Mouse (Mus musculus): ENCODE data around the gene Clpsl2. TPM values are rescaled to one million over a fixed set of nuclear protein-coding genes. Genes with fewer than 3 reads are reported as not detected.
A peak's percentile ranks its signal among the peaks of the same experiment; 100 is the strongest.
"Not testable (repeated sequence)": the region's sequence is repeated elsewhere in the genome, so short reads cannot be mapped to it uniquely, and the experiment has no call there.

Gene Clpsl2
- polyA plus RNA-seq, 1 experiment from 2014 or later = not detected

DNA sequence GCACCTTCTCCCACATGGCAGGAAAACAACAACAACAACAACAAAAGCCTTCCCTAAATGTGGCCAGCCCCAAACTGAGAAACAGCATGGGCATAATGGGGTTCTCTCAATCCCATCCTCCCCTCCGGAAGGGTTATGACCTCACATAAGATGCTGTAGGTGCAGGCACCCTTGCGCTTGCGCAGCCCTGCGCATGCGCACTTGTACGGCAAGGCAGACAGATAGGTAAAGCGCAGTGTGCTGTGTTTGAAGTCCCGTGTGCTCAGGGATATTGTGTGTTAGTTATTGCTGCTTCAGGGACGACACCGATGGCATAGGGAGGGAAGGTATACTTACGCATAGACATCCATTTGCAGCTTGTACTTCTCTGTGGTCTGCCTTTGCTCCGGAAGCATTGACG, 15.9 kb upstream of the Clpsl2 start:
- no peak overlapping the region for H3K4me2 ChIP-seq
- peaks cover 14% of the 10 kb centered on the region for H3K27me3 ChIP-seq (ENCODE audit: control insufficient read depth, insufficient read depth, low read length)
- no peaks in the 10 kb centered on the region for H3K4me1 ChIP-seq (ENCODE audit: control insufficient read depth, insufficient read depth, low read length)
- no peak overlapping the region for H3K4me3 ChIP-seq (ENCODE audit: low read depth, low read length)
- no peaks in the 10 kb centered on the region for H3K36me3 ChIP-seq (ENCODE audit: control insufficient read depth, insufficient read depth, low read length)
- 81% methylated on average over 13 of the region's 13 CpGs for WGBS (ENCODE audit: insufficient replicate concordance)
- no peak overlapping the region for H3K9ac ChIP-seq (ENCODE audit: low read depth, low read length)
- no peaks in the 10 kb centered on the region for H3K9me3 ChIP-seq (replicated peaks; ENCODE audit: control insufficient read depth, low read length)
- no peak overlapping the region for H3K27ac ChIP-seq (ENCODE audit: low read depth, low read length)
- ATAC-seq (replicated peaks; ENCODE audit: insufficient number of reproducible peaks, low FRiP score, low TSS enrichment) = no peak

DNA sequence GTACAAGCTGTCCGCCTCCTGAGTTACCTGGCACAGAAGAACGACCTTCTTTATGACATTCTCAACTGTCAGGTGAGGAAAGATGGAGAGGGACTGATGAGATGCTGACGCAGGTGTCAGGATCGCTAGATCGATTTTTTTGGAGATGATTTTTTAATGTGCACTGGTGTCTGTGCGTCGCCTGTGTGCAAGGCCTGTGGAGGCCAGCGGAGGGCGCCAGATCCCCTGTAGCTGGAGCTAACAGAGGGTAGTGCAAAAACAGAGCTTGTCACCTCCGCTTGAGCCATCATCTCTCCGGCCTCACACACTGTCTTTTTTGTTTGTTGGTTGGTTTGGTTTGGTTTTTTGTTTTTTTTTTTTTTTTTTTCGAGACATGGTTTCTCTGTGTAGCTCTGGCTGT, 11.3 kb upstream of the Clpsl2 start:
- Histone ChIP-seq H3K9me3 (replicated peaks; ENCODE audit: control insufficient read depth, low read length) (0 out of 2 replicates have a peak, but pooled peaks cover 4% of the 10 kb centered on the region), H3K9ac (ENCODE audit: low read depth, low read length) (no peak overlapping the region), H3K27ac (ENCODE audit: low read depth, low read length) (no peak overlapping the region), H3K4me1 (ENCODE audit: control insufficient read depth, insufficient read depth, low read length) (no peaks in the 10 kb centered on the region), H3K36me3 (ENCODE audit: control insufficient read depth, insufficient read depth, low read length) (no peaks in the 10 kb centered on the region), H3K4me3 (ENCODE audit: low read depth, low read length) (no peak overlapping the region), H3K4me2 (no peak overlapping the region), H3K27me3 (ENCODE audit: control insufficient read depth, insufficient read depth, low read length) (peaks cover 6% of the 10 kb centered on the region; the same call in 1 of the 2 replicates)
- ATAC-seq (replicated peaks; ENCODE audit: insufficient number of reproducible peaks, low FRiP score, low TSS enrichment) = no peak
- WGBS (ENCODE audit: insufficient replicate concordance) = 43% methylated on average over 12 of the region's 12 CpGs

DNA sequence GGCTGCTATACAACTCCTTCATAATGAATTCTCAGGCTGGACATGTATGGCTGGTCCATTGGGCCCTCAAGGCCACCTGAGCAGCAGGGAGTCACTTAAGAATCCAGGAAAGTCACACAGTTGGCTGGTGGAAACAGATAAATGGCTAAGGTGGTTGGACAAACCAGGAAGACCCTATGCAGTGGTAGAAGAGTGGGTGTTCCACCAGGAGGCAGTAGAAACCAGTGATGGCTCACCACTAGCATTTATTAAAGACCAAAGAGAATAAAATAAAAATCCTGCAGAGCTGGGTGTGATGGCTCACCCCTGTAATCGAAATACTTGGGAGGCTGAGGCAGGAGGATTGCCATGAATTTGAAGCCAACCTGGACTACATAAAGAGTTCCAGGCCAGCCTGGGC, 2.3 kb upstream of the Clpsl2 start:
- Histone ChIP-seq H3K9ac (ENCODE audit: low read depth, low read length) (no peak overlapping the region), H3K9me3 (replicated peaks; ENCODE audit: control insufficient read depth, low read length) (no peaks in the 10 kb centered on the region), H3K36me3 (ENCODE audit: control insufficient read depth, insufficient read depth, low read length) (no peaks in the 10 kb centered on the region), H3K4me3 (ENCODE audit: low read depth, low read length) (no peak overlapping the region), H3K4me2 (no peak overlapping the region), H3K27me3 (ENCODE audit: control insufficient read depth, insufficient read depth, low read length) (no peaks in the 10 kb centered on the region), H3K27ac (ENCODE audit: low read depth, low read length) (no peak overlapping the region), H3K4me1 (ENCODE audit: control insufficient read depth, insufficient read depth, low read length) (no peaks in the 10 kb centered on the region)
- no peak for ATAC-seq (replicated peaks; ENCODE audit: insufficient number of reproducible peaks, low FRiP score, low TSS enrichment)
- WGBS (ENCODE audit: insufficient replicate concordance) = 77% methylated on average over 1 of the region's 1 CpGs

DNA sequence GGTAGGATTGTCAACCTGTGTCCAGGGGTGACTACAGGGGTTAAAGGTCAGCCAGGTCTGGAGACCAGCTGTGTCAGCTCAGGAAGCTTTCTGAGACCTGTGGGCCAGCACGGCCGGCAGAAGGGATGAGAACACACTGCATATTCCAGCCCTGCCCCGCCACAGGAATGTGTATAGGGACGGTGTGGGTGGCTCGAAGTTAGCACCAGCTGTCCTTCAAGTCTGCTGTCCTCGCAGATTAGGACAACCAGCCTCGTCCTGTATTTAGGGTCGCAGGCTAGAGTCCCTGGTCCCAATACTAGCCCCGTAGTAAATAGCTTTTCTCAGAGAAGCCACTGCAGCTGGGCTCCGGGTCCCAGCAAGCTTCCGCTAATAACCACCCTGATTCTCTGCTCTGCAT, 661 bp upstream of the Clpsl2 start:
- WGBS (ENCODE audit: insufficient replicate concordance) = 68% methylated on average over 11 of the region's 11 CpGs
- Histone ChIP-seq H3K4me2 (no peak overlapping the region), H3K9ac (ENCODE audit: low read depth, low read length) (no peak overlapping the region), H3K9me3 (replicated peaks; ENCODE audit: control insufficient read depth, low read length) (no peaks in the 10 kb centered on the region), H3K4me3 (ENCODE audit: low read depth, low read length) (no peak overlapping the region), H3K4me1 (ENCODE audit: control insufficient read depth, insufficient read depth, low read length) (no peaks in the 10 kb centered on the region), H3K36me3 (ENCODE audit: control insufficient read depth, insufficient read depth, low read length) (no peaks in the 10 kb centered on the region), H3K27me3 (ENCODE audit: control insufficient read depth, insufficient read depth, low read length) (no peaks in the 10 kb centered on the region), H3K27ac (ENCODE audit: low read depth, low read length) (no peak overlapping the region)
- ATAC-seq (replicated peaks; ENCODE audit: insufficient number of reproducible peaks, low FRiP score, low TSS enrichment) = no peak

DNA sequence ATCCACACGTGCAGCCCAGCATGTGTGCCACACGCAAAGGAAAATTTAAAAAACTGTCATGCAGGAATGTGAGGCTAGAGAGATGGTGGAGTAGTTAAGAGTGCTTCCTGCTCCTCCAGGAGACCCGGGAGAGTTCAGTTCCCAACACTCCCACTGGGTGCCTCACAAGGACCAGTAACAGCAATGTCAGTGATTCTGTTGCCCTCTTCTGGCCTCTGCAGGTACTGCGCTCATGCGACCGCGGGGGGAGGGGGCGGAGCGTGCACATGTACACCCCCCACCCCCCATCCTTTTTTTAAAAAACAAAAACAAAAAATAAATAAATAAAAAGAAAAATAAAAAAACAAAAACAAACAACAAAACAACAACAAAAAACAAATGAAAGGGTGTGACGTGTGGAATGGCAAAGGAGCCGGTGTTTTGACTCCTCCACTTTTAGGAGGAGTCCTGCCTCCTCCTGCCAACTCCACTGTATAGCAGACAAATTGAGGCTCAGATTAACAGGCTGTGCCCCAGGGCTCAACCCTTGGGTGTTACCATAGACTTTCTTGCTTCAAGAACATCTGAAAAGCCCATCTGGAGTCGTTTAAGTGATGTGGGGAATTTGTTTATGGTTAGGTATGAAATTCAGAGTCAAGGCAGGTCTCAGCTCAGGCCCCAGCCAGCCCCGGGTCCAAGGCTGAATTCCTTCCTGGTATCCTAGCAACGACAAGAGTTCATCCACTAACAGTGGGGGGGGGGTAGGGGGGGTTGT, 4.0 kb downstream of the Clpsl2 start:
- no peak for ATAC-seq (replicated peaks; ENCODE audit: insufficient number of reproducible peaks, low FRiP score, low TSS enrichment)
- Histone ChIP-seq H3K4me1 (ENCODE audit: control insufficient read depth, insufficient read depth, low read length) (no peaks in the 10 kb centered on the region), H3K9ac (ENCODE audit: low read depth, low read length) (no peak overlapping the region), H3K36me3 (ENCODE audit: control insufficient read depth, insufficient read depth, low read length) (no peaks in the 10 kb centered on the region), H3K27me3 (ENCODE audit: control insufficient read depth, insufficient read depth, low read length) (no peaks in the 10 kb centered on the region), H3K9me3 (replicated peaks; ENCODE audit: control insufficient read depth, low read length) (no peaks in the 10 kb centered on the region), H3K27ac (ENCODE audit: low read depth, low read length) (no peak overlapping the region), H3K4me3 (ENCODE audit: low read depth, low read length) (no peak overlapping the region), H3K4me2 (no peak overlapping the region)
- WGBS (ENCODE audit: insufficient replicate concordance) = 8% methylated on average over 14 of the region's 14 CpGs

DNA sequence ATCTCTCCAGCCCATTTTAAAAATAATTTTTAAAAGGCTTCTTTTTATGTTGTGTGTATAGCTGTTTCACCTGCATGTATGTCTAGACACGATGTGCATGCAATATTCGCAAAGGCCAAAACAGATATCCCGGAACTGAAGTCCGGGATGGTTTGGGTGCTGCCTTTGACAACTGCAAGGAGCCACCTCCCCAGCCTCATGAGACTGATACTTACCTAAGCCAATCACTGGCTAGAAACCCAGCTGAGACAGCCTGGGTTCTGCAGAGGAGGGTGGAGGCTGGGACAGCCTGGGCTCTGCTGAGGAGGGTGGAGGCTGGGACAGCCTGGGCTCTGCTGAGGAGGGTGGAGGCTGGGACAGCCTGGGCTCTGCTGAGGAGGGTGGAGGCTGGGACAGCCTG, 4.8 kb downstream of the Clpsl2 start:
- not testable (repeated sequence) for H3K27me3 ChIP-seq (ENCODE audit: control insufficient read depth, insufficient read depth, low read length); H3K4me1 ChIP-seq (ENCODE audit: control insufficient read depth, insufficient read depth, low read length); ATAC-seq (replicated peaks; ENCODE audit: insufficient number of reproducible peaks, low FRiP score, low TSS enrichment); H3K4me2 ChIP-seq; H3K4me3 ChIP-seq (ENCODE audit: low read depth, low read length); H3K36me3 ChIP-seq (ENCODE audit: control insufficient read depth, insufficient read depth, low read length); H3K9ac ChIP-seq (ENCODE audit: low read depth, low read length); H3K9me3 ChIP-seq (replicated peaks; ENCODE audit: control insufficient read depth, low read length); H3K27ac ChIP-seq (ENCODE audit: low read depth, low read length)
- WGBS (ENCODE audit: insufficient replicate concordance) = 84% methylated on average over 4 of the region's 4 CpGs

DNA sequence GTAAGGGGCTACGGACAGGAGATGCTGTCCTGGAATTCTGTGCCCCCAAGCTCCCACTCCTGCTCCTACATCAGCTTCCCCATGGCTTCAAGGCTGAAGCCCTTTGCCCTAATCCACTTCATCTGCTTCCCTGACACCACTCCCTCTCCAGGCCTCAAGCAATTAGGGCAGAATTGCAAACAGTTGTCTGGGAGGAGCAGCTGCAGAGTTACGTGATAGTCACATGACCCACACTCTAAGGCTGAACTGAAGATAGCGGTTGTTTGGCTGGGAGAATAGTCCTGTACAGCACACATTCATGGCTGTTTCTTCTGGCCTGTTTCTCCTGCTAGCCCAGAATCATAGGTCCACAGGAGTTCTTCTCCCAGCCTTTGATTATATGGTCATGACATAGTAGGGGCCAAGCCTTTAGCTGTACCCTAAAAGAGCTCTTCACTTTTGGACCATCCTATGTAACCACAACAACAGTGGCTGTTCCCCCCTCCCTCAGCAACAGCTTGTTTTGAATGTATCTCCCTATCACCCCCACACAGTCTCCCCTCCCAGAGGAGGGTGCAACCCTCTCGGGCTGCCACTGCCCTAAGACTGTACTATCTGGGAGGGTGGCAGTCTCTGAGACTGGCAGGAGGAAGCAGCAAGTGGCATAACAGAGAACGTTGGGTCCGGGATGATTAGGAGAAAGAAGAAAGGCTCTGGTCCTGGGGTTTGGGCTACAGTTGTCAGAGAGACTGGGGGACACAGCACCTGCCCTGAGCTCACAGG, 7.6 kb downstream of the Clpsl2 start:
- H3K27me3 ChIP-seq (ENCODE audit: control insufficient read depth, insufficient read depth, low read length) = no peaks in the 10 kb centered on the region
- no peak overlapping the region for H3K4me2 ChIP-seq
- H3K27ac ChIP-seq (ENCODE audit: low read depth, low read length) = no peak overlapping the region
- ATAC-seq (replicated peaks; ENCODE audit: insufficient number of reproducible peaks, low FRiP score, low TSS enrichment) = no peak
- 49% methylated on average over 6 of the region's 6 CpGs for WGBS (ENCODE audit: insufficient replicate concordance)
- H3K4me1 ChIP-seq (ENCODE audit: control insufficient read depth, insufficient read depth, low read length) = no peaks in the 10 kb centered on the region; the same call in 1 of the 2 replicates
- H3K36me3 ChIP-seq (ENCODE audit: control insufficient read depth, insufficient read depth, low read length) = no peaks in the 10 kb centered on the region
- no peaks in the 10 kb centered on the region for H3K9me3 ChIP-seq (replicated peaks; ENCODE audit: control insufficient read depth, low read length)
- peak overlapping the region; percentile 28; the same call in 1 of the 2 replicates for H3K9ac ChIP-seq (ENCODE audit: low read depth, low read length)
- H3K4me3 ChIP-seq (ENCODE audit: low read depth, low read length) = no peak overlapping the region

DNA sequence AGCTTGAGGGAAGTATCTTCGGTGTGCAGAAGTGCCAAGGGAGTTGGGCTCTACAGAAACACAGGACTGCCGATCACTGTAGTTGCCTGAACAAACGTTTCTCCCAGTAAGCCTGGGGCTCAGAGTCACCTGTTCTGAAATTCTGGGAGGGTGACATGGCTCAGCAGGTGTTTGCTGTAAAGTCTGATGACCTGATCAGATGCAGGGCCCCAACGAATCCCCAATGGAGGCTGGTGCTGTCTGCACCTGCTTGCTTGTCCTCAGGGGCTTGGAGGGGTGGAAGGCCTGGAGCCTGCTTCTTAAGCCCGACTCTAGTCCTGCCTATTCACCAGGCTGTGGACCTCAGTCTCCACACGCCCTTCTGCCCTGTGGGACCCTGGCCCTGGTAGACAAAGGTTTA, 8.6 kb downstream of the Clpsl2 start:
- H3K4me1 ChIP-seq (ENCODE audit: control insufficient read depth, insufficient read depth, low read length) = no peaks in the 10 kb centered on the region; the same call in 1 of the 2 replicates
- H3K27me3 ChIP-seq (ENCODE audit: control insufficient read depth, insufficient read depth, low read length) = no peaks in the 10 kb centered on the region
- H3K9ac ChIP-seq (ENCODE audit: low read depth, low read length) = no peak overlapping the region
- H3K27ac ChIP-seq (ENCODE audit: low read depth, low read length) = no peak overlapping the region
- no peak overlapping the region for H3K4me3 ChIP-seq (ENCODE audit: low read depth, low read length)
- no peaks in the 10 kb centered on the region for H3K9me3 ChIP-seq (replicated peaks; ENCODE audit: control insufficient read depth, low read length)
- no peaks in the 10 kb centered on the region for H3K36me3 ChIP-seq (ENCODE audit: control insufficient read depth, insufficient read depth, low read length)
- WGBS (ENCODE audit: insufficient replicate concordance) = 71% methylated on average over 6 of the region's 6 CpGs
- ATAC-seq (replicated peaks; ENCODE audit: insufficient number of reproducible peaks, low FRiP score, low TSS enrichment) = no peak
- H3K4me2 ChIP-seq = no peak overlapping the region

Data from heart, embryonic 11.5 days (tissue).